Mouse (Mus musculus) bone marrow macrophage, adult 2 months (primary cell): Measurements from ENCODE around the gene Dnajc6.

Experiments
- CTCF ChIP-seq: IDR thresholded peaks from 2 replicates; pipeline ENCODE4 v1.5.1; 2012; ENCODE audit warnings: low read depth, mild to moderate bottlenecking, low read length, moderate library complexity
- POLR2A ChIP-seq: IDR thresholded peaks from 2 replicates; pipeline ENCODE4 v1.6.1; 2012; ENCODE audit warnings: mild to moderate bottlenecking, low read depth, low read length, borderline replicate concordance

DNA sequence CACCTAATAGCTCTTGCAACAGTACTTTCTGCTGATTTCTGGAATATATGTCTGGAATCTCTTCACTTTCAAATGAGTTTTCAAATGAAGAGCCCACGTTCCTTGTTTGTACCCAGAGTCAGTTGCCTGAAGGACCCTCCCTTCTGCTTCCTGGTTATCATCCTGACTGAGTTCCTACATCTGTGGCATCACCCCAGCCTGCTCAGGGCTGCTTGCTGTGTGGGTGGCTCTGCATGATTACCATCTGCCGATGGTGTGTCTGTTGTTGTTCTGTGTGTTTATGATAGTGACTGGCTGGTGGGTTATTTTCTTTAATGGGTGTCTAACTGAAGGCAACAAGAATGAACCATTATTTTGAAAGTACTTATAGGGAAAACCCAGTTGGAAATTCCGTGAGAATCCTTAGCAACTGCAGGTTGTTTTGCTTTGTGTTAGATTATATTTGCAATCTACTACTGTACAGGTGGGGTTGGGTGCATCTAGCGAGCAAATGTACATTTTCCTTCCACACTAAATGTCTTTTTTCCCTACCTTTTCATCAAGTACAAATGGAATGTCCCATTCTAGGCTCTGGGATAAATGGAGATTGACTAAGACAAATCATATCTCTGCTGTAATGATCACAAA, 158.5 kb downstream of the Dnajc6 start:
- TF ChIP-seq POLR2A (no peak), CTCF (no peak)
